Mouse (Mus musculus): ENCODE measurements around the gene Cx3cl1.

The Cx3cl1 gene

DNA sequence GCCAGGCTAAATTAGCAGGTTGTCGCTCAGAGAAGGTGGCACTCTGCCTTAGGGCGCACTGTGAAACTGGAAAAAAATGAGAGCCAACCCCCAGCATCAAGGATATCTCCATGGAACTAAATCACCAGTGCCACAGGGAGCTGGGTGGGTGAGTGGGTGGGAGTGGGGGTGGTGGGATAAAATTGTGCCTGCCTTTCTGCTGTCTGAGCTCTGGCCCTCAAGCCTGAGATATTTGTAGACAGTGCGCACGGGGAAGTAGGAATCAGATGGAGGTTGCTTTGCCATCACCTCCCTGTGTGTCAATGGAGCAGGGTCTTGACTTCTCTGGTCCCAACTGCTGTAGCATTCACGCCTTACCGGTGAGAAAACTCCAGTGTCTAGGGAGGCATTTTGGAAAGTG is 1.2 kb downstream of the Cx3cl1 start:
- ATAC-seq (ENCODE audit: insufficient number of reproducible peaks, low FRiP score, low TSS enrichment), result no peak

DNA sequence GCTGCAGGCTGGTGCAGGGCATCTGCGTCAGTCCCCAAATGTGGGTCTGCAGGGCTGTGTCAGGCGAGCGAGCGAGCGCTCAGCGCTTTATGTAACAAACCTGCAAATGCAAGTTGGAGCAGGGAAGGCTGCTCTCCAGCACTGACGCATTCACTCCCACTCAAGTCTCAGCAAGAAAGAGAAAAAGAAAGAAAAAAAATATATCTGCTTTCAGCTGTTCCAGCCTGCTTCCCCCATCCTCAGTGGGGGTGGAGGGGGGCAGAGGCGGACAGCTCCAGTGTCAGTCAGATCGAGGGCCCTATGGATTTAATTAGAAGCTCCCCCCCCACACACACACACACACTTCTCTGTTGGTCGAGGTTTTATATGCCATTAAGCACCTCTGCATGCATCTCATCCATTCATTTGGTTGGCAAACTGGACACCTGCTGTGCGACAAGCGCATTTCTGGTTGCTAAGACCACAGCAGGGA is 1.9 kb downstream of the Cx3cl1 start:
- ATAC-seq (ENCODE audit: insufficient number of reproducible peaks, low FRiP score, low TSS enrichment), result no peak; the same call in 1 of the 2 replicates

DNA sequence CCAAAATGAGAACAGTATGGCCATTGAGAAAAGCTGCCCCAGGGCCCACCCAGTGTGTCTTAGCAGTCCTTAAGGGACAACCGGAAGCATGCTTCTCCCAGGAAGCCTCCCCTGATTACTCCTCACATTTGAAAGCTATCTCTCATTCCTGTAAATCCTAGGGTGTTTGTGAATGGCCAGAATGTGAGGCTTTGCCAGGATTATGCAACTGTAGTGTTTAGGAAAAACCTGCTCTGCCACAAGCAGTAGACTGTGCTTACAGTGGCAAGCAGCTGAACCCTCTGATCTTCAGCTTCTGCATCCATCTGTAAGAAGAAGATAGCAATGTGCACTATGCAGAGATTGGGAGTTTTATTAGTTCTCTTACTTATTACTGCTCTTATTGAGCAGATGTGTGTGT is 2.8 kb downstream of the Cx3cl1 start:
- ATAC-seq (ENCODE audit: insufficient number of reproducible peaks, low FRiP score, low TSS enrichment), result no peak

DNA sequence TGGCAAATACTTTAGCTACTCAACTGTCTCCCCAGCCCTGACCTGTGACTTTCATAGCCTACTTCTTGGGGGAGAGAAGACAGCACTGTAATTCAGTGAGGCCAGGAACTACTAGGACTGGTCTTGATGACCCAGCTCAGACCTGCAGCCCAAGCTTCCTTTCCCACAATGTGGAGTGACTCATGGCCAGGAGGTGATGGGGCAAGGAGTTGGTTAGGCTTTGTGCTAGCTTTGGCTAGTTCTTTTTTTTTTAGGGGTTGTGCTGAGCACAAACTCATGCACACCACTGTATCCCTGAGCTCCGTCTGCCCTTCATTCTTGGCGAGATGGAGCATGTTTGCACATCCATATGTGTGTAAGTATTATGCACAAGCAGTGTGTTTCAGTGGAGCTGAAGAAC is 4.5 kb downstream of the Cx3cl1 start:
- ATAC-seq (ENCODE audit: insufficient number of reproducible peaks, low FRiP score, low TSS enrichment), result no peak

DNA sequence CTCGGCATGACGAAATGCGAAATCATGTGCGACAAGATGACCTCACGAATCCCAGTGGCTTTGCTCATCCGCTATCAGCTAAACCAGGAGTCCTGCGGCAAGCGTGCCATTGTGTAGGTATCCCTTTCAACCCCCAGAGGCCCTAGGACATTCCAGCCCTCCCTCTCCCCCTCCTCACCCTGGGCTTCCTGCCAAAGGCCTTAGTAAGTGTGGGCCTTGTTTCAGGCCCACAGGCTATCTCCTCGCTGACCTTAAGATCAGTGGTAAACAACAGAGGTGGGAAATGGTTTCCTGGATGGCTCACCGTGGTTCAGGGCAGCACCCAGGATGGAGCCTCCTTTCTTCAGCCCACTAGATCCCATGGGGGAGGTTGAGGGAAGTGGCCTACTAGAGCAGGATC is 6.2 kb downstream of the Cx3cl1 start:
- no peak for ATAC-seq (ENCODE audit: insufficient number of reproducible peaks, low FRiP score, low TSS enrichment)

DNA sequence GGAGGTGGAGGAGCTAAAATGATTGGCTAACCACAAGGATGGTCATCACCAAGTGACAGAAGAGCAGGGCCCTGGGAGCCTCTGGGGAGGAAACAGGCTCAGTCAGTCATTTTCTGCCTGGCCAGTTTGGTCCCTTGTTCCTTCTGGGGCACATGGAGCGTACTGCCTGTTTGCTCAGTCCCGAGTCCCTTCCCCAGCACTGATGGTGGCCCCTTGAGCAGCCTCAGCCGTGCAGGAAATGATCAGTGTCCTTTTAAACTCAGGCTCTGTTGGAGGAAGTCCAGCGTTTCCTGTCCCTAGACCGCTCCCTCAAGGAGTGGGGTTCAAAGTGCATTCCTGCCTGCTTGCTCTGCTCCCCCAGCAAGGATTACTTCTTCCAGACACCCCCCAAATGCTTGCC is 6.7 kb downstream of the Cx3cl1 start:
- ATAC-seq (ENCODE audit: insufficient number of reproducible peaks, low FRiP score, low TSS enrichment), result no peak

DNA sequence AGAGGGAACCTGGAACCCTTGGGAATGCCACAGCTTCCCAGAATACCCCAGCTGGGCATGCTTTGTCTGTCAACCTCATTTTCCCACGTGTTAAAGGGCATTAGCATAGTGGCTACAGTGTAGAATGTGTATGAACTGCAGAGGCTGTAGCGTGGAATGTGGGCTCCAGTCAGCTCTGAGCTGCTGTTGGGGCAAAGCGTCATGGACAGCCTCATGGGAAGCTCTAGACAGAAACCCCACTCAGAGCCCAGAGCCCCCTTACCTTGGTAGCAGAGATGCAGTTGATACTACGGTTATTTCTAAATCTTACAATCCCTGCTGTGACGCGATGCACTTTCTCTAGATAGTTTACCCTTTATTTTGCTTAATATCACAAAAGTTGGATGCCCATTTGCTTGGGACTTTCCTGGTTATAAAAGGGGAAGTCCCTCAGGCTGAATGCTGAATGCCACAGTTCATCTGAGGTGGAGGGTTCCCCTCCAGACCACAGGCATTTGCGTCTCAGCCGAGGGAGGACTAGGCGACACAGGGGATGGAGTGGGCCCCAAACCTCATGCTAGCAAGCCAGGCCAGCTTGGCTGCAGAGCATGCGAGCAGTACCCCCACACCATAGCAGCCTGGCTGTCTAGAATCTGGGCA is 7.2 kb downstream of the Cx3cl1 start:
- ATAC-seq (ENCODE audit: insufficient number of reproducible peaks, low FRiP score, low TSS enrichment), result no peak

DNA sequence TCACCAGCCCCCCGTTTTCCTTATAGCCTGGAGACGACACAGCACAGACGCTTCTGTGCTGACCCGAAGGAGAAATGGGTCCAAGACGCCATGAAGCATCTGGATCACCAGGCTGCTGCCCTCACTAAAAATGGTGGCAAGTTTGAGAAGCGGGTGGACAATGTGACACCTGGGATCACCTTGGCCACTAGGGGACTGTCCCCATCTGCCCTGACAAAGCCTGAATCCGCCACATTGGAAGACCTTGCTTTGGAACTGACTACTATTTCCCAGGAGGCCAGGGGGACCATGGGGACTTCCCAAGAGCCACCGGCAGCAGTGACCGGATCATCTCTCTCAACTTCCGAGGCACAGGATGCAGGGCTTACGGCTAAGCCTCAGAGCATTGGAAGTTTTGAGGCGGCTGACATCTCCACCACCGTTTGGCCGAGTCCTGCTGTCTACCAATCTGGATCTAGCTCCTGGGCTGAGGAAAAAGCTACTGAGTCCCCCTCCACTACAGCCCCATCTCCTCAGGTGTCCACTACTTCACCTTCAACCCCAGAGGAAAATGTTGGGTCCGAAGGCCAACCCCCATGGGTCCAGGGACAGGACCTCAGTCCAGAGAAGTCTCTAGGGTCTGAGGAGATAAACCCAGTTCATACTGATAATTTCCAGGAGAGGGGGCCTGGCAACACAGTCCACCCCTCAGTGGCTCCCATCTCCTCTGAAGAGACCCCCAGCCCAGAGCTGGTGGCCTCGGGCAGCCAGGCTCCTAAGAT is 7.9 kb downstream of the Cx3cl1 start:
- no peak for ATAC-seq (ENCODE audit: insufficient number of reproducible peaks, low FRiP score, low TSS enrichment)

DNA sequence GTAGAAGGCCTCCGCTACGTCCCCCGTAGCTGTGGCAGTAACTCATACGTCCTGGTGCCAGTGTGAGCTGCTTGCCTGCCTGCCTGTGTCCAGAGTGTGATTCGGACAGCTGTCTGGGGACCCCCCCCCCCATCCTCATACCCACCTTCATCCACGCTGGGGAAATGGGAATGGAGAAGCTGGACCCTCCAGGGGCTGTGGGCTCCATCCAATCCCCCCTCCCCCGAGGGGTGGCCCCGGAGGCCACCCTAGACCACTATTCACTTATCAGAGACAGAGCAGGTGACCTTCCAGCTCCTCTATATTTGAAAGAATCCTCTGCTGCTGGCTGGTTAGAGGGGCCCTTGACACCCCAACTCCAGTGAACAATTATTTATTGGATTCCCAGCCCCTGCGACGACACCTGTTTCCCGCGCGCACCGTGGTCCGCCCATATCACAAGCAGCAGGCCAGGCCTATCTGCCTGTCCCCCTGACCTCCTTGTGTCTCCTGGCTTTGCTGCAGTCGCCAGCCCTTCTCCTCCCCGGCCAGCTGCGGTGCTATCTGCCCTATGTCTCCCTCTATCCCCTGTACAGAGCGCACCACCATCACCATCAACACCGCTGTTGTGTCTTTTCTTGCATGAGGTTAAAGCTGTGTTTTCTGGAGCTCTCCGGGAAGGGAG is 8.8 kb downstream of the Cx3cl1 start:
- no peak for ATAC-seq (ENCODE audit: insufficient number of reproducible peaks, low FRiP score, low TSS enrichment)

DNA sequence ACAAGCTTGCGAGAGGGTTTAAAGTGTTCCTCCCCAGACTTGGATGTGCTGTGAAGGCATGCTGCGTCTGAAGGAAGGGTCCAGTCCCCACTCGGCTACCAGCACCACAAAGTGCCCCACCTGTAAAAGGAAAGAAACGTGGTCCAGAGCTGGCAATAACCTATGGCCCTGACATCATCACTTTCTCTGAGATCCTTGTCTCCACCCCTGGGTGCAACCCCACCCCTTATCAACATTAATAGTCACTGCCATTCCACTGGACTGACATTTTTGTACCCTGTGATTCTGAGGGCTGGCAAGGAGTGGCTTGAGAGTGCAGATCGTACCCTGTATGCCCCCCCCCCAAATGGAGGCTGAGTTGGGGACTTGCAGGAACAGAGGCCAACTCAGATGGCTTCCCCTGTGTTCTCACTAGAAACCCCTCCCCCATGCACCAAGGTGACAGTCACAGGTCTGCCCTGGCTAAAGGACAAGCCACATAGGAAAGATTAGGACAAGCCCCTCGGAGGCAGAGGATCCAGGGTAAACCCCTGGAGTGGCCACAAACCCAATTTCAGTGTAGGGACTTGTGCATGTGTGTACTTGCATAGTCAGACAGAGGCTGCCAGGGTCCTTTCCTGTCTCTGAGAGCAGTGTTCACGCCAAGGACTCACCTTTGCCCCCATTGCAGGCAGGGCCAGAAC is 9.5 kb downstream of the Cx3cl1 start:
- ATAC-seq (ENCODE audit: insufficient number of reproducible peaks, low FRiP score, low TSS enrichment), result no peak

DNA sequence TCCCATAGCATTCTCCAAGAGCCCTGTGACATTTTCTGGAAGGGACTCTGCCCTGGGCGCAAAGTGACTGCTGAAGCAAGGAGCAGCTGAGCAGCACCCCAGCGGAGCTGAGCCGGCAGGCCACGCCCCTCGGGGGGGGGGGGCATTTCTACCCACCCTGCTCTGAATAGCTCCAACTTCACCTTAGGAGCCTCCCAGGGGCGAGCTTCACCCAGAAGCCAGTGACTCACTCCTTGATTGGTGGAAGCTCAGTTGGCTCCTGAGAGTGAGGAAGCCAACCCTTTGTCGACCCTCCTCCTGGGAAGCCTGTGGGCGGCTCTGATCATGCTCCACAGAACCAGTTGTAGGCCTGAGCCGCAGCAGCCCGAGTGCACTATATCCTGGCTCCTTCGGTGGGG is 10.0 kb downstream of the Cx3cl1 start:
- ATAC-seq (ENCODE audit: insufficient number of reproducible peaks, low FRiP score, low TSS enrichment), result no peak

DNA sequence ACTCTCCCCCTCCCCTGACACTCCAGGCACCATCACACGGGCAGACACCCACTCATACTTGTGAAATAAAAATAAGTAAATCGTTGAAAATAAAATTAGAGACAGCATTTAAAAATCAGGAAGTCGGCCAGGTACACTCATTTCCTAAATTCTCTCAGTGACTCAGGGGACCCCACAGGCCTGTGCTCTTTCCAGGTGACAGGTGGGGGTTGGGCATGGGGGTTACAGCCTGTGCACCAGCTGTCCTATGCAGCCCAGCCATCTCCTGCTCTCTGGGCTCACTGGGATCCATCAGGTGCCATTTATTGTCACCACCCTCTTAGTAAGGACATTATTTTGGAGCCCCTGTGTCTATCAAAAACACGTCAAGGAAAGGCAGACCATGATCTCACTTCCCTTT is 12.1 kb downstream of the Cx3cl1 start:
- no peak for ATAC-seq (ENCODE audit: insufficient number of reproducible peaks, low FRiP score, low TSS enrichment)

DNA sequence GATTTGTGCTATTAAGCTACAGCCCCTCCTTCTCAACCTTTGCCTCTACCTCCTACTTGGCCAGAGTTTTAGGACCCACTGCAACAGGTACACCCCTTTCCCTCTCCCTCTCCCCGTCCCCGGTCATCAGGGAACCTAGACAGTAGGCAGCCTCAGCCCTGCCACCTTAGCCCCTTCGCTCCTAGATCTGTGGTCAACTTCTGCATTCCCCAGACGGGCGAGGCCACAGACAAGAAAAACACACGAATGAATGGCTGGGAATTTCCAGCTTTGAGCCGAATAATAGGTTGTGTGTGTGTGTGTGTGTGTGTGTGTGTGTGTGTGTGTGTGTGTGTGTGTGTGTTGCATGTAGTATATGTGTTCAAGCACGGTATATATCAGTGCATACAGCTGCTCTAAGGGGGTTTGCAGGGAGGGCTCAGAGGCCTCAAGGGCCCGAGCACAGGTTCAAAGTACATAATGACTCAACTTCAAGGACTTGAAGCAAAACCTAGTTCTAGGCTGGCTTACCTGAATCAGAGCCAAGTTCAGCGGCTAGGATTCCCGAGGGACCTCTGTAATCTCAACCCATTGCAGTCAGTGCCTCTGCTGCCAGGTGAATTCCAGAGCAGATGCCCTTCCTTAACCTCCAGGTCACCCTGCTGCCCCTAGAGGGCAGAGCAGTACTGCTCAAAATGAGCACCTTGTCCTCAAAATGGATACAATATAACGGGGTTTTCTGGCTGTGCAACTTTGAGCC is 13.6 kb downstream of the Cx3cl1 start:
- no peak for ATAC-seq (ENCODE audit: insufficient number of reproducible peaks, low FRiP score, low TSS enrichment)

DNA sequence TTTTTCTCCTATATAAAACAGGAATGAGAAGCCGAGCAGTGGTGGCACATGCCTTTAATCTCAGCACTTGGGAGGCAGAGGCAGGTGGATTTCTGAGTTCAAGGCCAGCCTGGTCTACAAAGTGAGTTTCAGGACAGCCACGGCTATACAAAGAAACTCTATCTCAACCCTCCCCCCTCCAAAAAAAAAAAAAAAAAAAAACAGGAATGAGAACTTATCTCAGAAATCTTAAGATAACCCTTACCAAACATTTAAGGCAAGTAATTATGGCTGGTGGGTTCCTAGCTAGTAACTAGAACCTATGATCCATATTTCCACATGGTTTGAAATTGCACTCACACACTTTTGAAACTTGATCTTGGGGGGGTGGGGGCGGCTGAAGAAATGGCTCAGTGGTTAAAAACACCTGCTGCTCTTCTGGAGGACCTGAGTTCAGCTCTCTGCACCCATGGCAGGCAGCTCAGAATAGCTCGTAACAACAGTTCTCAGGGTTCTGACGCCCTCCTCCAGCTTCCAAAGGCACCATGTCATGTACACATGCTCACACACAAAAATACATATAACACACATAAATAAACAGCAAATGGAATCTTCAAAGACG is 14.3 kb downstream of the Cx3cl1 start:
- no peak for ATAC-seq (ENCODE audit: insufficient number of reproducible peaks, low FRiP score, low TSS enrichment)

DNA sequence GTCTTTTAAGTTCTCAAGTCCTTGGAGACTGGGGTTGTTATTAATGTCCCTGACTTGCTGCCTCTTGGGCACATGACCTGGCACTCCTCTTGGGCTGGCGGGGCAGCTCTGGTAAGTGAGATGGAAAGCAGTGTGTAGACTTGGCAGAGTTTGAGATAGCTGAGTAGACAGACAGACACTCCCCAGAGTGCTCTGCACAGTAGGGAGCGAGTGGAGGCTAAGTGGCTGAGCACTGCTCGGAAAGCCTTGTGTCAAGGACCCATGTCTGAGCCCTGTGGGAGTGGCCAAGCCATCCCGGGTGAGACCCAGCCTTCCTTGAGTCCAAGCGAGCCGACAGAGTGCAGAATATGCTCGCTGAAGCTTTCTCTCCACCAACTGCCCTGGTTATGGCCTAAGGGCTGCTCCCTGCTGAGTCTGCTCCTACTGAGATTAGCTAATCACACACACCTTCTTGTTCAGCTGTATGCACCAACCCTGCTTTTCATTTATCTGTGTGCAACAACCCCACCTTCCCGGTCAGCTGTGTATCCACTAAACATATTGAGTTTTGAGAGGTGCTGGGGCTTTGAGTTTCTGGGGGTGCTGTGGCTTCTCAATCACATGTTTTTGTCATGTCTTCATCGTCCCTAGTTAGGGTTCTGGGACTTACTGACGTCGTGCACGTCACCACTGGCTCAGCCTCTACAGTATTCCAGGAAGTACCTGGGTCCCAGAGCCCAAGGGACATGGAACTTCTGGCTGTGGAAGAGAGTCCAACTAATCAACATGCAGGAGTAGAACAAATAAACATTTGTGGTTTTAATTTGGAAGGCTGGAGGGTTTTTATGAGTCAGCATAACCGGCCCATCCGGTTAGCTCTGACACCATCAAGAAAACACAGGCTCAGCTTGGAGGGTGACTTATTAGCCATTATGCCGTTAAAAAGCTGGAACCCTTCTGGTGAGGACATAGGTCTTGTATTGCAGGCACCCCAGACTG is 16.0 kb downstream of the Cx3cl1 start:
- ATAC-seq (ENCODE audit: insufficient number of reproducible peaks, low FRiP score, low TSS enrichment), result no peak

DNA sequence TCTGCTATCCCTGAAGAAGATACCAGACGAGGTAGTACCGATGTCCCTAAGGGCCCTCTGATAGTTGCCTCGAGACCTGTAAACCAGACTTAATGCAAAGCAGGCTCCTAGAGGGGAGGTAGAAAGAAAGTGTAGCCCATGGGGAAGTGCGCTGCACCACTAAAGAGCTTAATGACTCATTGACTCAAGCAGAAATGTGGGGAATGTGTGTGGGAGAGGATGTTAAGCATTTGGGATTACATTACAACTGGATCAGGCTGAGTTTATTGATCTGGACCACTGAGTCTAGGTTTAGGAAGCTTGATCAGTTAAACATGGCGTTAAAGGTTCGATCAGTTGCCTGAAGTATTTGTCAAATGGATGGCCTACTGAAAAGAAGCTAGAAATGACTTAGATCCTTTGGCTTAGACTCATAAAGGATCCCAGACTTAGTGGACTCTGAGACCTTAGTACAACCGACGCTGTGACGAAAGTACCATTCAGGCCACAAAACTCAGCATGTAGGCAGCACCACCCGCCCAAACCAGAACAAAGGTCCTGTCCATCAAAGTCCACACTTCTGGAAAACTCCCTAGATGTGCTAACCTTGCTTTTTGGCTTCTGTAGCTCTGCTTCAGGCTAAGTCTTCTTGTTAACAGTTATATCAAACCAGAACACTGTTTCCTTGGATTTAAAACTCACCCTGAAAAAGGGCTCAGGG is 17.6 kb downstream of the Cx3cl1 start:
- no peak for ATAC-seq (ENCODE audit: insufficient number of reproducible peaks, low FRiP score, low TSS enrichment)

DNA sequence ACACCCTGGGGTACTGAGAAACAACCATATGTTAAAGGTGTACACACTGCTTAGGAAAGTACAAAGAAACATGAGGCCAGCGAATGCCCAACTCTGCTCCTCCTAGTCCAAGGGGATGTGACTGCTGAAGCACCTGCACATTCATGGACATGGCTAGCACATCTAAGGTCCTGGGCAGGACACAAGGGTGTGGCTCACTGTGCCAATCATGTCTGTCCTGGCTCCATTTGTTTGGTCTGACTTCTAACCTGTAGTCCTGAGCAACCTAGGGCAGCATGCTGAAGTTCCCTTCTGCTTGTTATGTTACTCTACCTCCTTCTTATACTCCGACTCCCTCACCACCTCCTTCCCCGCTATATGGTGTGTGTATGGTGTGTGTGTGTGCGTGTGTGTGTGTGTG is 22.6 kb downstream of the Cx3cl1 start:
- ATAC-seq (ENCODE audit: insufficient number of reproducible peaks, low FRiP score, low TSS enrichment), result no peak

DNA sequence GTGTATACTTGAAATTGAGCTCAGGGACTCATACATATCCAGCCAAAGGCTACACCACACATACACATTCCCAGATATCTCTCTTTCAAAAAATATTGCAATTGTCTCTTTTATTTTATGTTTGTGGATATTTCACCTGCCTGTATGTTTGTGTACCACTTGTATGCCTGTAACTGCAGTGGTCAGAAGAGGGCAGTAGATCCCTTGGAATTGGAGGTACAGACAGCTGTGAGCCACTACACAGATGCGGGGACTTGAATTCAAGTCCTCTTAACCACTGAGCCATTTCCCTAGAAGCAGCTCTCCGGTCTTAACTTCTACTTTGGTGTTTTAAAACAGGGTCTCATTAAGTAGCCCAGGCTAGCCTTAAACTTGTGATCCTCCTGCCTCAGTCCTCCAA is 23.0 kb downstream of the Cx3cl1 start:
- no peak for ATAC-seq (ENCODE audit: insufficient number of reproducible peaks, low FRiP score, low TSS enrichment)

Data from cerebellum, adult (tissue).